Mouse (Mus musculus): ENCODE data around the gene Ceacam19. TPM values are rescaled to one million over a fixed set of nuclear protein-coding genes. Genes with fewer than 3 reads are reported as not detected.

The Ceacam19 gene
- polyA plus RNA-seq, 1 experiment from 2014 or later = not detected

DNA sequence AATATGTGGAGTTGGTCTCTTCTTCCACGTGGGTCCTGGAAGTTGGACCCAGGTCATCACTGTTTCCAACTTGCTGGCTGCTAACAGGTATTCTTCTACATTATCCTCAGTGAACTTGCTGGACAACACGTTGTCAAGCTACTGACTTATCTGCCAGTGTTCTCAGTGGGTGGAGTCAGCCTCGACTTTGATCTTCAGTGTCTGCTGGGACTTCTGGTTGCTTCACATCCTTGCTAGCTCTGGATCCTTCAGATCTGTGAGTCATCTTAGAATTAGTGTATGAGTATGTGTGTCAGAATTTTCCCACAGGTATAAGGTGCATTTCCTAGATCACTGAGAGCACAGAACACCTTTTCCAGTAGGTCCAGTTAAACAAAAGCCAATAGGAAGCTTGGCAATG, 50.9 kb downstream of the Ceacam19 start:
- no peak for ATAC-seq (replicated peaks; ENCODE audit: insufficient number of reproducible peaks, low FRiP score, low TSS enrichment)
- Histone ChIP-seq H3K4me2 (no peak overlapping the region), H3K27me3 (ENCODE audit: control insufficient read depth, insufficient read depth, low read length) (no peaks in the 10 kb centered on the region), H3K4me3 (ENCODE audit: low read depth, low read length) (no peak overlapping the region), H3K9ac (ENCODE audit: low read depth, low read length) (no peak overlapping the region), H3K27ac (ENCODE audit: low read depth, low read length) (no peak overlapping the region), H3K9me3 (replicated peaks; ENCODE audit: control insufficient read depth, low read length) (no peaks in the 10 kb centered on the region), H3K4me1 (ENCODE audit: control insufficient read depth, insufficient read depth, low read length) (no peaks in the 10 kb centered on the region), H3K36me3 (ENCODE audit: control insufficient read depth, insufficient read depth, low read length) (no peaks in the 10 kb centered on the region)
- WGBS (ENCODE audit: insufficient replicate concordance) = 47% methylated on average over 3 of the region's 3 CpGs

GRCm38 (mm10) chr7:19834055-19834454, 53.7 kb downstream of the Ceacam19 start:
- Histone ChIP-seq H3K4me3 (ENCODE audit: low read depth, low read length) (no peak overlapping the region), H3K36me3 (ENCODE audit: control insufficient read depth, insufficient read depth, low read length) (no peaks in the 10 kb centered on the region), H3K9ac (ENCODE audit: low read depth, low read length) (no peak overlapping the region), H3K27me3 (ENCODE audit: control insufficient read depth, insufficient read depth, low read length) (no peaks in the 10 kb centered on the region), H3K4me2 (no peak overlapping the region), H3K4me1 (ENCODE audit: control insufficient read depth, insufficient read depth, low read length) (peaks cover 5% of the 10 kb centered on the region; the same call in 1 of the 2 replicates), H3K9me3 (replicated peaks; ENCODE audit: control insufficient read depth, low read length) (peaks cover 3% of the 10 kb centered on the region), H3K27ac (ENCODE audit: low read depth, low read length) (no peak overlapping the region)
- ATAC-seq (replicated peaks; ENCODE audit: insufficient number of reproducible peaks, low FRiP score, low TSS enrichment) = no peak
- 52% methylated on average over 3 of the region's 3 CpGs for WGBS (ENCODE audit: insufficient replicate concordance)

- Histone ChIP-seq H3K4me2 (no peak overlapping the region), H3K36me3 (ENCODE audit: control insufficient read depth, insufficient read depth, low read length) (no peaks in the 10 kb centered on the region), H3K9ac (ENCODE audit: low read depth, low read length) (no peak overlapping the region), H3K4me1 (ENCODE audit: control insufficient read depth, insufficient read depth, low read length) (peaks cover 5% of the 10 kb centered on the region; the same call in 1 of the 2 replicates), H3K9me3 (replicated peaks; ENCODE audit: control insufficient read depth, low read length) (peaks cover 3% of the 10 kb centered on the region), H3K27me3 (ENCODE audit: control insufficient read depth, insufficient read depth, low read length) (no peaks in the 10 kb centered on the region), H3K4me3 (ENCODE audit: low read depth, low read length) (no peak overlapping the region), H3K27ac (ENCODE audit: low read depth, low read length) (no peak overlapping the region)
- 52% methylated on average over 9 of the region's 9 CpGs for WGBS (ENCODE audit: insufficient replicate concordance)
- ATAC-seq (replicated peaks; ENCODE audit: insufficient number of reproducible peaks, low FRiP score, low TSS enrichment) = no peak
Observed at GRCm38 (mm10) chr7:19831837-19832236, 55.9 kb downstream of the Ceacam19 start.

- peak overlapping the region; percentile 22 for H3K4me2 ChIP-seq
- peaks cover 5% of the 10 kb centered on the region; the same call in 1 of the 2 replicates for H3K4me1 ChIP-seq (ENCODE audit: control insufficient read depth, insufficient read depth, low read length)
- no peak overlapping the region for H3K27ac ChIP-seq (ENCODE audit: low read depth, low read length)
- ATAC-seq (replicated peaks; ENCODE audit: insufficient number of reproducible peaks, low FRiP score, low TSS enrichment) = peak; percentile 37
- H3K4me3 ChIP-seq (ENCODE audit: low read depth, low read length) = no peak overlapping the region
- WGBS (ENCODE audit: insufficient replicate concordance) = 32% methylated on average over 13 of the region's 13 CpGs
- no peaks in the 10 kb centered on the region for H3K36me3 ChIP-seq (ENCODE audit: control insufficient read depth, insufficient read depth, low read length)
- peaks cover 3% of the 10 kb centered on the region for H3K9me3 ChIP-seq (replicated peaks; ENCODE audit: control insufficient read depth, low read length)
- no peak overlapping the region for H3K9ac ChIP-seq (ENCODE audit: low read depth, low read length)
- no peaks in the 10 kb centered on the region for H3K27me3 ChIP-seq (ENCODE audit: control insufficient read depth, insufficient read depth, low read length)
Observed at GRCm38 (mm10) chr7:19830682-19831156, 57.0 kb downstream of the Ceacam19 start.

DNA sequence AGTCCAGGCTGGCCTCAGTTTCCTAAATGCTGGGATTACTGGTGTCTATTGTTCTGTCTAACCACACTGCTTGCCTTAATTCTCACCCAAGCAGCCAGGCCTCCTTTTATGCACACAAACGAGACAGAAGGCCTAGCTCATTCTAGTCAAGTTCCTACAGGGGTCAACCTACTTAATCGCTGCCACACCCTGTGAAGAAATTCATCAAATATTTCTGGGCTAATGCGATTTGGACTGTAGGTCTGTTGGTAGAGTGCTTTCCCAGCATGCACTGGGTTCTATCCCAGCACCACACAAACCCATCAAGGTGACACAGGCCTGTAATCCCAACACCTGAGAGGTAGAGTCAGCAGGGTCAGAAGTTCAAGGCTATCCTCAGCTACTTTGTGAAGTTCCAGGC, 58.1 kb downstream of the Ceacam19 start:
- Histone ChIP-seq H3K9ac (ENCODE audit: low read depth, low read length) (no peak overlapping the region), H3K36me3 (ENCODE audit: control insufficient read depth, insufficient read depth, low read length) (no peaks in the 10 kb centered on the region), H3K4me3 (ENCODE audit: low read depth, low read length) (no peak overlapping the region), H3K4me1 (ENCODE audit: control insufficient read depth, insufficient read depth, low read length) (peaks cover 5% of the 10 kb centered on the region), H3K27me3 (ENCODE audit: control insufficient read depth, insufficient read depth, low read length) (no peaks in the 10 kb centered on the region), H3K9me3 (replicated peaks; ENCODE audit: control insufficient read depth, low read length) (peaks cover 3% of the 10 kb centered on the region), H3K4me2 (no peak overlapping the region), H3K27ac (ENCODE audit: low read depth, low read length) (no peak overlapping the region)
- WGBS (ENCODE audit: insufficient replicate concordance) = 73% methylated on average over 3 of the region's 3 CpGs
- ATAC-seq (replicated peaks; ENCODE audit: insufficient number of reproducible peaks, low FRiP score, low TSS enrichment) = no peak

- Histone ChIP-seq H3K27me3 (ENCODE audit: control insufficient read depth, insufficient read depth, low read length) (peaks cover 8% of the 10 kb centered on the region), H3K4me1 (ENCODE audit: control insufficient read depth, insufficient read depth, low read length) (peaks cover 18% of the 10 kb centered on the region), H3K27ac (ENCODE audit: low read depth, low read length) (no peak overlapping the region), H3K4me2 (no peak overlapping the region), H3K4me3 (ENCODE audit: low read depth, low read length) (no peak overlapping the region), H3K9ac (ENCODE audit: low read depth, low read length) (no peak overlapping the region), H3K36me3 (ENCODE audit: control insufficient read depth, insufficient read depth, low read length) (no peaks in the 10 kb centered on the region), H3K9me3 (replicated peaks; ENCODE audit: control insufficient read depth, low read length) (peaks cover 3% of the 10 kb centered on the region)
- 51% methylated on average over 6 of the region's 6 CpGs for WGBS (ENCODE audit: insufficient replicate concordance)
- no peak for ATAC-seq (replicated peaks; ENCODE audit: insufficient number of reproducible peaks, low FRiP score, low TSS enrichment)
Observed at GRCm38 (mm10) chr7:19826756-19827155, 61.0 kb downstream of the Ceacam19 start.

Other genes starting within 250 kb of the Ceacam19 start
- gene Clptm1, start 222.9 kb downstream of the Ceacam19 start, polyA plus RNA-seq (2014; fragmentation: Nextera tagmentation; extraction: Ambion mirVana) = 86.8 and 89.4 TPM in 2 replicates
- 4.9 TPM in 1 of 2 replicates, not detected in the other for gene Apoc2, start 210.0 kb downstream of the Ceacam19 start, polyA plus RNA-seq (2014; fragmentation: Nextera tagmentation; extraction: Ambion mirVana)
- 1.2 TPM in 1 of 2 replicates, not detected in the other for gene Gm44805, start 206.5 kb downstream of the Ceacam19 start, polyA plus RNA-seq (2014; fragmentation: Nextera tagmentation; extraction: Ambion mirVana)
- 0.34 TPM in 1 of 2 replicates, not detected in the other for gene Apoc4, start 206.5 kb downstream of the Ceacam19 start, polyA plus RNA-seq (2014; fragmentation: Nextera tagmentation; extraction: Ambion mirVana)
- 6.9 and 10.8 TPM in 2 replicates for gene Apoc1, start 195.3 kb downstream of the Ceacam19 start, polyA plus RNA-seq (2014; fragmentation: Nextera tagmentation; extraction: Ambion mirVana)
- gene Apoe, start 188.8 kb downstream of the Ceacam19 start, polyA plus RNA-seq (2014; fragmentation: Nextera tagmentation; extraction: Ambion mirVana) = 357 and 371 TPM in 2 replicates
- 142 and 154 TPM in 2 replicates for gene Tomm40, start 172.5 kb downstream of the Ceacam19 start, polyA plus RNA-seq (2014; fragmentation: Nextera tagmentation; extraction: Ambion mirVana)
- 87.0 and 100 TPM in 2 replicates for gene Nectin2, start 137.5 kb downstream of the Ceacam19 start, polyA plus RNA-seq (2014; fragmentation: Nextera tagmentation; extraction: Ambion mirVana)
- gene Bcam, start 116.9 kb downstream of the Ceacam19 start, polyA plus RNA-seq (2014; fragmentation: Nextera tagmentation; extraction: Ambion mirVana) = 163 and 173 TPM in 2 replicates
- gene Cblc, start 91.2 kb downstream of the Ceacam19 start, polyA plus RNA-seq (2014; fragmentation: Nextera tagmentation; extraction: Ambion mirVana) = 0.20 and 0.24 TPM in 2 replicates
- gene Bcl3, start 65.2 kb downstream of the Ceacam19 start, polyA plus RNA-seq (2014; fragmentation: Nextera tagmentation; extraction: Ambion mirVana) = 1.0 and 1.5 TPM in 2 replicates
- not detected in 2 replicates for gene Gm19345, start 36.0 kb downstream of the Ceacam19 start, polyA plus RNA-seq (2014; fragmentation: Nextera tagmentation; extraction: Ambion mirVana)
- gene Ceacam16, start 26.7 kb downstream of the Ceacam19 start, polyA plus RNA-seq (2014; fragmentation: Nextera tagmentation; extraction: Ambion mirVana) = not detected in 2 replicates
- gene Pvr, start 33.2 kb upstream of the Ceacam19 start, polyA plus RNA-seq (2014; fragmentation: Nextera tagmentation; extraction: Ambion mirVana) = 12.0 and 13.0 TPM in 2 replicates
- 0.84 and 2.0 TPM in 2 replicates for gene Igsf23, start 62.8 kb upstream of the Ceacam19 start, polyA plus RNA-seq (2014; fragmentation: Nextera tagmentation; extraction: Ambion mirVana)
- not detected in 2 replicates for gene Ceacam20, start 77.4 kb upstream of the Ceacam19 start, polyA plus RNA-seq (2014; fragmentation: Nextera tagmentation; extraction: Ambion mirVana)
- not detected in 2 replicates for gene Nlrp9b, start 103.5 kb upstream of the Ceacam19 start, polyA plus RNA-seq (2014; fragmentation: Nextera tagmentation; extraction: Ambion mirVana)
- not detected in 2 replicates for gene Vmn1r91, start 211.7 kb upstream of the Ceacam19 start, polyA plus RNA-seq (2014; fragmentation: Nextera tagmentation; extraction: Ambion mirVana)
- gene Gm16442, start 234.6 kb upstream of the Ceacam19 start, polyA plus RNA-seq (2014; fragmentation: Nextera tagmentation; extraction: Ambion mirVana) = not detected in 2 replicates